Mouse (Mus musculus) spleen, postnatal 14 days (tissue): ENCODE measurements around the gene Pnp2.

Source experiments
- DNase-seq, 2 experiments: peaks; one replicate each; pipeline ENCODE4 v3.0.0; 2021 to 2022; ENCODE audit warnings: low spot score in 2 of 2

Gene Pnp2

DNA sequence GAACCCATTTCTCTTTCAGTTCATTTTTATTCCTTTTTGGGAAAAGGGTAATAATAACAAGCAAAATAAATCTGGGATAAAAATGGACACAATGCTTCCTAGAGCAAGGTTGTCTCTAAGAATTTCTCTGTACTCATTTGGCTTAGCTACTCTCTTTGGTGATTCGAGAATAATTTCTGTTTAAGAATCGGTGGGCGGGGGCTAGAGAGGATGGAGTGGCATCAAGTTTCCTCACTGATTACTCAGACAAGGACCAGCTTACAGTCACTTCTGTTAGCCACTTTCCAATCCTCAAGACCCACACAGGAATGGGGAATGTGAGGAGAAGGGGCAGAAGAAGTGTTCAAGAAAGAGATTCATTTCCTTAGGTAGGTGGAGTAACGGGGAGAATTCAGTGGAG, 53.0 kb downstream of the Pnp2 start:
- DNase-seq: no peak

DNA sequence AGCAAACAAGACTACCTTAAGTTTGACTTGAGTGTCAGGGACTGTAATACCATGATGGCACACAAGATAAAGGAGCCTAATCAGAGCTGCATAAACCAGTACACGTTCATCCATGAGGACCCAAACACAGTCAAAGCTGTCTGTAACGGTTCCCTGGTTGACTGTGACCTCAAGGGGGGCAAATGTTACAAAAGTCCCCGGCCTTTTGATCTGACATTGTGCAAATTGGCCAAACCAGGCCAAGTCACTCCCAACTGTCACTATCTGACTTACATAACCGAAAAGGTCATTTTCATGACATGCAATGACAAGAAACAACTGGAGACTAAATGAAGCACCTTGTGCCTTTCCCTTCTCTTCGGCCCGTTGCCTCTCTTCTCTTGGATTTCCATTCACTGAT, 53.8 kb downstream of the Pnp2 start:
- no peak for DNase-seq
